Mouse (Mus musculus) hindbrain, embryonic 16.5 days (tissue): ENCODE results near the gene Irf2bp1. TPM values are rescaled to one million over a fixed set of nuclear protein-coding genes. Genes with fewer than 3 reads are reported as not detected.

ENCODE experiments used
- ATAC-seq: fragments of 200-750 bp; cut with Nextera tagmentation; 2 replicates; pipeline ENCODE4 v1.8.0; 2017; ENCODE audit warnings: moderate TSS enrichment, moderate library complexity
- H3K27ac ChIP-seq: fragments of 300-500 bp; sonication (generic); 2 replicates; pipeline ENCODE4 v1.5.1; 2014; ENCODE audit warnings: low read depth, mild to moderate bottlenecking, control low read depth, low read length, moderate library complexity
- H3K27me3 ChIP-seq: fragments of 300-500 bp; sonication (generic); replicated peaks from 2 replicates; pipeline ENCODE4 v1.6.1; 2014; ENCODE audit warnings: low read length; ENCODE audit not compliant: control insufficient read depth, insufficient read depth
- H3K36me3 ChIP-seq: fragments of 300-500 bp; sonication (generic); 2 replicates; pipeline ENCODE4 v1.6.1; 2014; ENCODE audit warnings: mild to moderate bottlenecking, low read length, moderate library complexity, mixed read lengths; ENCODE audit not compliant: control insufficient read depth, insufficient read depth
- H3K4me1 ChIP-seq: fragments of 300-500 bp; sonication (generic); 2 replicates; pipeline ENCODE4 v1.6.1; 2014; ENCODE audit warnings: low read depth, low read length; ENCODE audit not compliant: control insufficient read depth, insufficient read depth
- H3K4me2 ChIP-seq: fragments of 300-500 bp; sonication (generic); 2 replicates; pipeline ENCODE4 v1.6.1; 2014; ENCODE audit warnings: mild to moderate bottlenecking, low read length, control low read depth, moderate library complexity
- H3K4me3 ChIP-seq: fragments of 300-500 bp; sonication (generic); 2 replicates; pipeline ENCODE4 v1.5.1; 2014; ENCODE audit warnings: mild to moderate bottlenecking, low read length, control low read depth, moderate library complexity
- H3K9ac ChIP-seq: fragments of 300-500 bp; sonication (generic); 2 replicates; pipeline ENCODE4 v1.6.1; 2014; ENCODE audit warnings: low read depth, mild to moderate bottlenecking, control low read depth, low read length, moderate library complexity
- H3K9me3 ChIP-seq: fragments of 300-500 bp; sonication (generic); 2 replicates; pipeline ENCODE4 v1.6.1; 2014; ENCODE audit warnings: mild to moderate bottlenecking, low read length, moderate library complexity; ENCODE audit not compliant: control insufficient read depth
- WGBS: fragments of 180-500 bp; shearing (Covaris S2); extraction: QIAGEN DNeasy Blood & Tissue Kit; methylation state at CpG from one replicate; pipeline ENCODE4 v1.1.7; 2014; 5-methylcytosine and 5-hydroxymethylcytosine counted together
- polyA plus RNA-seq: library from polyadenylated mRNA; unstranded; fragments of >200 nt; fragmentation: Nextera tagmentation; extraction: Ambion mirVana; gene quantifications from 2 replicates; pipeline ENCODE4 v1.2.1, GENCODE M21; 2015

Gene Irf2bp1
- polyA plus RNA-seq, 1 experiment from 2014 or later, result 27.3 TPM

- peaks cover 9% of the 10 kb centered on the region; the same call in 1 of the 2 replicates for H3K4me1 ChIP-seq
- H3K27me3 ChIP-seq, result no peaks in the 10 kb centered on the region
- 8% methylated on average over 8 of the region's 8 CpGs for WGBS
- H3K36me3 ChIP-seq, result no peaks in the 10 kb centered on the region
- H3K9ac ChIP-seq, result no peak overlapping the region
- H3K27ac ChIP-seq, result no peak overlapping the region
- peak; percentile 58 for ATAC-seq
- no peak overlapping the region for H3K4me3 ChIP-seq
- H3K9me3 ChIP-seq, result no peaks in the 10 kb centered on the region
- H3K4me2 ChIP-seq, result no peak overlapping the region
Observed at GRCm38 (mm10) chr7:18967603-18968002, 36.2 kb upstream of the Irf2bp1 start.

GRCm38 (mm10) chr7:18970956-18971355 is 32.9 kb upstream of the Irf2bp1 start:
- Histone ChIP-seq H3K4me2 (no peak overlapping the region), H3K9ac (no peak overlapping the region), H3K4me1 (no peaks in the 10 kb centered on the region), H3K36me3 (no peaks in the 10 kb centered on the region), H3K27me3 (no peaks in the 10 kb centered on the region), H3K27ac (no peak overlapping the region), H3K4me3 (no peak overlapping the region), H3K9me3 (no peaks in the 10 kb centered on the region)
- no peak for ATAC-seq
- WGBS, result 95% methylated on average over 3 of the region's 3 CpGs

DNA sequence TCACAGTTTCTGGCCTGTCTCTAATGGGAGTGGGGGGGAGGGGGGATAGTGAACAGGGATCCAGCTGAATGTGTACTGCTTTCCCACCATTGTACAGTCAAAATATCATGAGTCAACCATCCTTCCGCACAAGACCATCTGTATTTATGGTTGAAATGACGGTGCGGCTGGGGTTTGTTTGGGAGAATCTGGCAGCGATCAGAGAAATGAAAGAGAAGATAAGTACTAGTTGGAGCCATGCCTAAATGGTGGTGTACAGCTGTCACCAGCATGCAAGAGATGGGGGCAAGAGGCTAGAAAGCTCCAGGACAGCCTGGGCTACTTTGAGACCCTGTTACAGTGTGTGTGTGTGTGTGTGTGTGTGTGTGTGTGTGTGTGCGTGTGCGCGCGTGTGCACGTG is 25.5 kb upstream of the Irf2bp1 start:
- H3K4me1 ChIP-seq, result no peaks in the 10 kb centered on the region
- no peaks in the 10 kb centered on the region for H3K36me3 ChIP-seq
- no peak overlapping the region for H3K9ac ChIP-seq
- H3K4me2 ChIP-seq, result no peak overlapping the region
- no peaks in the 10 kb centered on the region for H3K9me3 ChIP-seq
- no peak for ATAC-seq
- H3K27ac ChIP-seq, result no peak overlapping the region
- 81% methylated on average over 9 of the region's 9 CpGs for WGBS
- H3K4me3 ChIP-seq, result no peak overlapping the region
- no peaks in the 10 kb centered on the region for H3K27me3 ChIP-seq

GRCm38 (mm10) chr7:18986503-18986902 is 17.3 kb upstream of the Irf2bp1 start:
- WGBS, result 88% methylated on average over 2 of the region's 2 CpGs
- H3K27me3 ChIP-seq, result no peaks in the 10 kb centered on the region
- no peaks in the 10 kb centered on the region for H3K9me3 ChIP-seq
- H3K9ac ChIP-seq, result no peak overlapping the region
- H3K27ac ChIP-seq, result no peak overlapping the region
- peaks cover 4% of the 10 kb centered on the region; the same call in 1 of the 2 replicates for H3K4me1 ChIP-seq
- H3K4me2 ChIP-seq, result no peak overlapping the region
- ATAC-seq, result no peak
- no peak overlapping the region for H3K4me3 ChIP-seq
- no peaks in the 10 kb centered on the region for H3K36me3 ChIP-seq

DNA sequence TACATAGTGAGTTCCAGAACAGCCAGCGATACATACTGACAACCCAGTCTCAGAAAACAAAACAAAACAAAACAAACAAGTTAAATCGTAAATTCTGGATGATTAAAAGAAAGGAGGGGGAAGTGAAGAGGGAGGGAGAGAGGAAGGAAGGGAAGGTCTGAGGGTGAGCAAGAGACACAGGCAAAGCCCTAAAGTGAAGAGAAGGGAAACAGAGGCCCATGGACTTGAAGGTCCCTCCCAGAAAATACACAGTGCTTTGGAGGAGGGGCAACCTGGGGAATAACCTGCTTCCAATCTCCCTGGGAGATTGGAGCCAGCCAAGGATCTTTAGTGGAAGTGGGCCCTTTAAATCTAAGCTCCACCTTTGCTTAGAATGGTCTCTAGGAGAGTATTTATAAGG is 16.7 kb upstream of the Irf2bp1 start, which contains the start of gene Nanos2:
TSS of gene Nanos2 (plus strand) at position 301 of the 400 bp plus-strand sequence.
- Histone ChIP-seq H3K27me3 (no peaks in the 10 kb centered on the region), H3K4me1 (peaks cover 7% of the 10 kb centered on the region; the same call in 1 of the 2 replicates), H3K36me3 (no peaks in the 10 kb centered on the region), H3K9ac (no peak within 1 kb of the TSS), H3K4me3 (no peak within 1 kb of the TSS), H3K27ac (no peak within 1 kb of the TSS), H3K4me2 (no peak within 1 kb of the TSS), H3K9me3 (no peaks in the 10 kb centered on the region)
- WGBS, result 67% methylated on average over 2 of the region's 2 CpGs
- ATAC-seq, result no peak

DNA sequence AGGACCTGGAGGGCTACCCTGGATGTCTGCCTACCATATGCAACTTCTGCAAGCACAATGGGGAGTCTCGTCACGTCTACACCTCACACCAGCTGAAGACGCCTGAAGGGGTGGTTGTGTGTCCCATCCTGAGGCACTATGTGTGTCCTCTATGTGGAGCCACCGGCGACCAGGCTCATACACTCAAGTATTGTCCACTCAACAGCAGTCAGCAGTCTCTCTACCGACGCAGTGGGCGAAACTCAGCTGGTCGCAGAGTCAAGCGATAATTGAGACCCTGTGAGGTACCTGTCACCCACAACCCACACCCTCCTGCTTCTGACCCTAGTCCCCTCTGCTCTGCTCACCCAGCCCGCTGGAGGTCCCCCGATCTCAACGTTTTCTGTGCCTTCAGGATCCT is 16.1 kb upstream of the Irf2bp1 start:
- no peaks in the 10 kb centered on the region for H3K36me3 ChIP-seq

DNA sequence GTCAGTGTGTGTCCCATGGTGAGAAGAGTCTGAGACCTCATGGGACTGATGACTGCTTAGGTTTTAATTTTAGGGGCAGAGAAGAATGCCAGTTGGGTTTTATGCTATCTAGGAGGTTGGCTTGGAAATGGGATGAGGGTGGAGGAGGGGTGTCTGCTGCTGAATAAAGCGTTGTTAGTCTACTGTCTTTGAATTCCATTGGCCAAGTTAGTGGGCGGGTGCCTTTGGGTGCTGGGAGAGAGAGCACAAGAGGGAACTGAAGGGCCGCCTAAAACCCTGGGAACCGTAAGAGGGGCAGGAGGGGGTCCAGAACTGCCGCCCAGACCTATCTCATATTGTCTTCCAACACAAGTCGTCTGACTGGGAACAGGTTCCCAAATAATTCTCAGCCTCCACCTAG is 15.1 kb upstream of the Irf2bp1 start:
- no peaks in the 10 kb centered on the region for H3K9me3 ChIP-seq
- 73% methylated on average over 6 of the region's 6 CpGs for WGBS
- H3K4me3 ChIP-seq, result no peak overlapping the region
- peaks cover 20% of the 10 kb centered on the region for H3K4me1 ChIP-seq
- H3K27me3 ChIP-seq, result no peaks in the 10 kb centered on the region
- H3K36me3 ChIP-seq, result no peaks in the 10 kb centered on the region; the same call in 1 of the 2 replicates
- H3K27ac ChIP-seq, result no peak overlapping the region
- ATAC-seq, result no peak
- H3K4me2 ChIP-seq, result no peak overlapping the region
- no peak overlapping the region for H3K9ac ChIP-seq

More for the DNA sequence above, 16.1 kb upstream of the Irf2bp1 start:
- Histone ChIP-seq H3K9me3 (no peaks in the 10 kb centered on the region), H3K4me3 (no peak overlapping the region), H3K9ac (no peak overlapping the region), H3K27ac (no peak overlapping the region), H3K27me3 (no peaks in the 10 kb centered on the region), H3K4me1 (peaks cover 9% of the 10 kb centered on the region), H3K4me2 (no peak overlapping the region)
- 68% methylated on average over 13 of the region's 13 CpGs for WGBS
- ATAC-seq, result no peak

DNA sequence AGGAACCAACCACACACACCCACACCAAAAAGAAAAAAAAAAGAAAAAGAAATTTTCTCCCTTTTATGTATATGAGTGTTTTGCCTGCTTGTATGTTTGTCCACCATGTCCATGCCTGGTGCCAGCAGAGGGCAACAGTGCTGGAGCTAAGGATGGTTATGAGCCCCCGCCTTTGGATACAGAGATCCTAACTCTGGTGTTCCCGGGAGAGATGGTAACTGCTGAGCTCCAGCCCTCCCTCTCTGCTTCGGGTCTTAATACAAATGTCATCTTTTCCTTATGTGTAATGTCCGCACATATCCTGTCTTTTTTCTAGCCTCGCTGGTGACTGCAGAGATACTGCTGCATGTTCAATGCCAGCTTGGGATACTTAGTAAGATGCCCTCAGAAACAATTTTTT is 13.8 kb upstream of the Irf2bp1 start:
- ATAC-seq, result no peak
- H3K27ac ChIP-seq, result peak overlapping the region; percentile 92
- H3K9me3 ChIP-seq, result no peaks in the 10 kb centered on the region
- peak overlapping the region; percentile 57 for H3K9ac ChIP-seq
- no peaks in the 10 kb centered on the region for H3K27me3 ChIP-seq
- H3K36me3 ChIP-seq, result no peaks in the 10 kb centered on the region; the same call in 1 of the 2 replicates
- peaks cover 21% of the 10 kb centered on the region for H3K4me1 ChIP-seq
- H3K4me2 ChIP-seq, result peak overlapping the region; percentile 69
- H3K4me3 ChIP-seq, result peak overlapping the region; percentile 69
- WGBS, result 4% methylated on average over 5 of the region's 5 CpGs

- no peaks in the 10 kb centered on the region for H3K9me3 ChIP-seq
- peak within 1 kb of the TSS; percentile 92 for H3K27ac ChIP-seq
- peak within 1 kb of the TSS; percentile 69 for H3K4me2 ChIP-seq
- H3K36me3 ChIP-seq, result no peaks in the 10 kb centered on the region; the same call in 1 of the 2 replicates
- ATAC-seq, result peak; percentile 94
- H3K27me3 ChIP-seq, result no peaks in the 10 kb centered on the region
- peaks cover 23% of the 10 kb centered on the region for H3K4me1 ChIP-seq
- under 1% methylated on average over 37 of the region's 37 CpGs for WGBS
- H3K4me3 ChIP-seq, result peak within 1 kb of the TSS; percentile 69
- H3K9ac ChIP-seq, result peak within 1 kb of the TSS; percentile 82
Observed at GRCm38 (mm10) chr7:18990601-18991295, 13.1 kb upstream of the Irf2bp1 start, which contains the start of gene Mypop. TSS of gene Mypop (plus strand) at chr7:18991245.
